Mouse (Mus musculus): ENCODE results near the gene Zfp772.
"Not testable (repeated sequence)": the region's sequence is repeated elsewhere in the genome, so short reads cannot be mapped to it uniquely, and the experiment has no call there.

The Zfp772 gene

GRCm38 (mm10) chr7:7209313-7210151, at the start of gene Zfp772:
Zfp772 (minus strand) TSS chr7:7209998.
- peak; percentile 38 to 42 for DNase-seq (ENCODE audit: low spot score in 2 of 2)

GRCm38 (mm10) chr7:7247228-7247627, 37.4 kb upstream of the Zfp772 start, which contains the start of gene Vmn2r29:
Vmn2r29 (minus strand) TSS chr7:7247328.
- DNase-seq (ENCODE audit: low spot score in 2 of 2), result not testable (repeated sequence)

GRCm38 (mm10) chr7:7188191-7188942, 21.4 kb downstream of the Zfp772 start:
- DNase-seq (ENCODE audit: low spot score in 2 of 2), result peak; percentile 31 to 57

GRCm38 (mm10) chr7:7187417-7188190, 22.2 kb downstream of the Zfp772 start:
- no peak for DNase-seq (ENCODE audit: low spot score in 2 of 2)

- no peak for DNase-seq (ENCODE audit: low spot score in 2 of 2)
These were observed 23.9 kb downstream of the Zfp772 start for GRCm38 (mm10) chr7:7185897-7186296.

- peak; percentile 15 to 30 for DNase-seq (ENCODE audit: low spot score in 2 of 2)
These were observed 38.3 kb downstream of the Zfp772 start, which contains the start of gene Zfp418 for GRCm38 (mm10) chr7:7171227-7172147. Zfp418 (plus strand) TSS chr7:7171330.
